In the genomic region with DNA sequence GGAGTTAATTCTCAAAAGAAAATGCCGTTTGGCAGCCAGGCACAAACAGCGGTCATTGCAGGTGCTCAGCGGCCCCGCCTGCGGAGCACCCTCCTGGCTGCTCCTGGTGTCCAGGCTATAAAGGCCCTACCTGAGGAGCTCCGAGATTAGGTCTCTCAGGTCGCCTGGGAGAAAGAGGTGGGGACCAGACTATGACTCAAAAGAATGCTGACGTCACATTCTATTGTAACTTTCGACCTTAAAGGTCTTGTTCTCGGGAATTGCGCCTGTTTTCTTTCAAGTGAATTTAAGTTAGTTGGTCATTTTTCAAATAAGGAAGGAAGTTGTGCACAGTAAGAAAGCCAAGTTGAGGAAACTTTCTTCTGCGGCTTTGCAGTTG, we compare ENCODE assay signal across 8 mouse cellular contexts. TPM values are rescaled to one million over a fixed set of nuclear protein-coding genes. Genes with fewer than 3 reads are reported as not detected.
DNase-seq lines count a peak whose midpoint lies in the region; ATAC-seq and TF ChIP-seq lines count a peak whose summit lies in the region.

No protein-coding gene starts in this region.

- peak overlapping the region; percentile 85 for H3K4me3 ChIP-seq in ES-Bruce4 (ENCODE audit: low read depth, low read length)
- H3K4me3 ChIP-seq in lung, embryonic 15.5 days: peak overlapping the region; percentile 66
- peak overlapping the region; percentile 85 for H3K4me3 ChIP-seq in stomach, postnatal 0 days (ENCODE audit: low read depth, low read length)

- H3K27me3 ChIP-seq in ES-Bruce4 (ENCODE audit: control insufficient read depth, insufficient read depth, low read length, poor library complexity, severe bottlenecking): no peaks in the 10 kb centered on the region
- no peaks in the 10 kb centered on the region for H3K27me3 ChIP-seq in lung, embryonic 15.5 days
- H3K27me3 ChIP-seq in stomach, postnatal 0 days (ENCODE audit: control insufficient read depth, insufficient read depth, low read length): no peaks in the 10 kb centered on the region

- TF ChIP-seq CTCF in ES-Bruce4 (IDR thresholded peaks at IDR 0.05; ENCODE audit: low read depth, low read length): no peak
- TF ChIP-seq CTCF in stomach, postnatal 0 days (IDR thresholded peaks at IDR 0.05; ENCODE audit: low read depth): no peak

- H3K4me1 ChIP-seq in ES-Bruce4 (ENCODE audit: control insufficient read depth, insufficient read depth, low read length): no peaks in the 10 kb centered on the region
- peaks cover 7% of the 10 kb centered on the region; the same call in 1 of the 2 replicates for H3K4me1 ChIP-seq in lung, embryonic 15.5 days
- H3K4me1 ChIP-seq in stomach, postnatal 0 days (replicated peaks; ENCODE audit: control insufficient read depth, insufficient read depth): no peaks in the 10 kb centered on the region

- DNase-seq in embryo, embryonic 10.5 days (ENCODE audit: low spot score): peak; percentile 49
- DNase-seq in embryo, embryonic 10 days (ENCODE audit: low spot score): no peak
- DNase-seq in stomach, postnatal 0 days (ENCODE audit: low spot score): peak; percentile 68
- no peak for DNase-seq in cerebellum, adult 8-10 months
- DNase-seq in c-Kit-positive CD71-positive TER-119-positive erythroid progenitor cells, embryonic 14.5 days (ENCODE audit: low spot score): no peak

- H3K36me3 ChIP-seq in ES-Bruce4 (ENCODE audit: control insufficient read depth, insufficient read depth, low read length, poor library complexity, severe bottlenecking): no peaks in the 10 kb centered on the region
- no peaks in the 10 kb centered on the region for H3K36me3 ChIP-seq in lung, embryonic 15.5 days
- no peaks in the 10 kb centered on the region for H3K36me3 ChIP-seq in stomach, postnatal 0 days (ENCODE audit: control insufficient read depth, insufficient read depth, low read length)

- TF ChIP-seq POLR2A in ES-Bruce4 (IDR thresholded peaks at IDR 0.05; ENCODE audit: insufficient read depth, low read length): no peak

- no peak for TF ChIP-seq EP300 in ES-Bruce4 (IDR thresholded peaks at IDR 0.05; ENCODE audit: insufficient read depth, low read depth, low read length)
- no peak for TF ChIP-seq EP300 in stomach, postnatal 0 days (optimal IDR thresholded peaks at IDR 0.05)

- H3K9ac ChIP-seq in ES-Bruce4 (ENCODE audit: low read depth, poor library complexity, severe bottlenecking): no peak overlapping the region
- peak overlapping the region; percentile 78 for H3K9ac ChIP-seq in lung, embryonic 15.5 days
- H3K9ac ChIP-seq in stomach, postnatal 0 days (ENCODE audit: low read length): peak overlapping the region; percentile 90

- H3K27ac ChIP-seq in ES-Bruce4 (ENCODE audit: insufficient read depth, low read length): no peak overlapping the region
- peak overlapping the region; percentile 63 for H3K27ac ChIP-seq in lung, embryonic 15.5 days
- peak overlapping the region; percentile 90 for H3K27ac ChIP-seq in stomach, postnatal 0 days (replicated peaks)

- no peaks in the 10 kb centered on the region for H3K9me3 ChIP-seq in ES-Bruce4 (replicated peaks; ENCODE audit: control insufficient read depth, insufficient read depth, low read length, poor library complexity, severe bottlenecking)
- no peaks in the 10 kb centered on the region for H3K9me3 ChIP-seq in lung, embryonic 15.5 days
- no peaks in the 10 kb centered on the region for H3K9me3 ChIP-seq in stomach, postnatal 0 days (ENCODE audit: control insufficient read depth, low read length)

- peak; percentile 50 to 52 for ATAC-seq in hematopoietic stem cell, adult 5-6 weeks (replicated peaks in 1 of 2; ENCODE audit: insufficient read depth in 1 of 2, low FRiP score in 2 of 2, low TSS enrichment in 1 of 2, low read depth in 1 of 2, poor library complexity in 2 of 2, severe bottlenecking in 2 of 2)
- 0 out of 2 replicates have a peak, but pooled peaks have one; percentile 10 for ATAC-seq in lung, embryonic 15.5 days (ENCODE audit: borderline replicate concordance, extremely low read depth, low FRiP score, low TSS enrichment)
- peak; percentile 85 for ATAC-seq in stomach, postnatal 0 days (ENCODE audit: low FRiP score, low TSS enrichment)

- under 1% methylated on average over 12 of the region's 12 CpGs for WGBS in lung, embryonic 15.5 days
- WGBS in stomach, postnatal 0 days: 2% methylated on average over 12 of the region's 12 CpGs

- peak overlapping the region; percentile 79 for H3K4me2 ChIP-seq in lung, embryonic 15.5 days
- H3K4me2 ChIP-seq in stomach, postnatal 0 days (replicated peaks; ENCODE audit: low read depth): peak overlapping the region; percentile 83

RNA-seq across cellular contexts. Expression of gene Tes, which starts 0.8 kb away (rescaled TPM):
- polyA plus RNA-seq in ES-Bruce4 (2011; ENCODE audit: insufficient read depth, insufficient read length, low read depth, missing spikeins): 57.5 and 59.6 TPM in 2 replicates
- total RNA-seq in hematopoietic stem cell, adult 5-6 weeks (2017): 117 and 119 TPM in 2 replicates
- 68.3 and 68.6 TPM in 2 replicates for polyA plus RNA-seq in lung, embryonic 15.5 days (2015; fragmentation: Nextera tagmentation; extraction: Ambion mirVana)
- 111 and 114 TPM in 2 replicates for polyA plus RNA-seq in stomach, postnatal 0 days (2015; fragmentation: Nextera tagmentation; extraction: Ambion mirVana)

Comparison
In these comparisons a context has a peak if more than half of its experiments do, and no peak if none do; other contexts are left out.
1. DNase-seq: peak in embryo, embryonic 10.5 days (single experiment) and stomach, postnatal 0 days (single experiment); none in embryo, embryonic 10 days (single experiment), cerebellum, adult 8-10 months (single experiment) and c-Kit-positive CD71-positive TER-119-positive erythroid progenitor cells, embryonic 14.5 days (single experiment).
2. ATAC-seq: peak in every context shown above with its lines; median percentile 85 in stomach, postnatal 0 days; 51 in hematopoietic stem cell, adult 5-6 weeks; 10 in lung, embryonic 15.5 days.
3. Peak in every context shown above with its lines, with median percentiles within 50 percentile points of each other: H3K4me3 ChIP-seq.